Mouse (Mus musculus) erythroblast, embryonic 14.5 days (primary cell): ENCODE measurements around the gene Rnft2. TPM values are rescaled to one million over a fixed set of nuclear protein-coding genes. Genes with fewer than 3 reads are reported as not detected.

Experiments
- H3K27me3 ChIP-seq: 2 replicates; pipeline ENCODE4 v1.6.1; 2012; ENCODE audit warnings: inconsistent platforms; ENCODE audit not compliant: control insufficient read depth
- H3K36me3 ChIP-seq: 2 replicates; pipeline ENCODE4 v1.6.1; 2012; ENCODE audit warnings: mild to moderate bottlenecking, inconsistent platforms; ENCODE audit not compliant: control insufficient read depth
- H3K4me1 ChIP-seq: 2 replicates; pipeline ENCODE4 v1.6.1; 2012; ENCODE audit warnings: inconsistent platforms; ENCODE audit not compliant: control insufficient read depth
- H3K4me3 ChIP-seq: replicated peaks from 2 replicates; pipeline ENCODE3; 2012; ENCODE audit warnings: moderate library complexity, mild to moderate bottlenecking, inconsistent platforms
- H3K9me3 ChIP-seq: 2 replicates; pipeline ENCODE4 v1.6.1; 2012; ENCODE audit warnings: low read length, inconsistent platforms, mixed read lengths; ENCODE audit not compliant: control insufficient read depth
- GATA1 ChIP-seq: IDR thresholded peaks from 2 replicates; pipeline ENCODE4 v1.6.1; 2012; ENCODE audit warnings: low read length, inconsistent platforms, mixed read lengths
- TAL1 ChIP-seq: IDR thresholded peaks from 3 replicates; pipeline ENCODE4 v1.6.1; 2012; ENCODE audit warnings: low read length, inconsistent platforms, mixed read lengths
- polyA plus RNA-seq: library from polyadenylated mRNA; stranded (reverse); fragments of >175 nt; gene quantifications from 2 replicates; pipeline ENCODE4 v1.2.3, GENCODE M21; 2012

Gene Rnft2
- polyA plus RNA-seq, 1 experiment: not detected

GRCm38 (mm10) chr5:118169222-118170221 is 75.4 kb downstream of the Rnft2 start:
- Histone ChIP-seq H3K9me3 (peaks cover 5% of the 10 kb centered on the region; the same call in 1 of the 2 replicates), H3K36me3 (no peaks in the 10 kb centered on the region), H3K4me1 (no peaks in the 10 kb centered on the region), H3K4me3 (no peak overlapping the region), H3K27me3 (peaks cover 88% of the 10 kb centered on the region)
- TF ChIP-seq TAL1 (no peak), GATA1 (no peak)

- peaks cover 5% of the 10 kb centered on the region; the same call in 1 of the 2 replicates for H3K9me3 ChIP-seq
- no peaks in the 10 kb centered on the region for H3K36me3 ChIP-seq
- peaks cover 84% of the 10 kb centered on the region for H3K27me3 ChIP-seq
- TF ChIP-seq GATA1: no peak
- TF ChIP-seq TAL1: no peak
- no peaks in the 10 kb centered on the region for H3K4me1 ChIP-seq
- H3K4me3 ChIP-seq: no peak overlapping the region
Observed at GRCm38 (mm10) chr5:118167561-118167995, 77.3 kb downstream of the Rnft2 start.

- peaks cover 84% of the 10 kb centered on the region for H3K27me3 ChIP-seq
- no peaks in the 10 kb centered on the region for H3K36me3 ChIP-seq
- peaks cover 2% of the 10 kb centered on the region; the same call in 1 of the 2 replicates for H3K9me3 ChIP-seq
- TF ChIP-seq GATA1: no peak
- no peak for TF ChIP-seq TAL1
- no peak overlapping the region for H3K4me3 ChIP-seq
- H3K4me1 ChIP-seq: no peaks in the 10 kb centered on the region
Observed at GRCm38 (mm10) chr5:118165462-118165861, 79.5 kb downstream of the Rnft2 start.

GRCm38 (mm10) chr5:118164581-118164980 is 80.3 kb downstream of the Rnft2 start, which contains the start of gene Hrk:
TSS of gene Hrk (plus strand) at chr5:118164648.
- Histone ChIP-seq H3K4me3 (no peak within 1 kb of the TSS), H3K36me3 (no peaks in the 10 kb centered on the region), H3K4me1 (no peaks in the 10 kb centered on the region), H3K9me3 (peaks cover 2% of the 10 kb centered on the region; the same call in 1 of the 2 replicates), H3K27me3 (peaks cover 77% of the 10 kb centered on the region)
- no peak for TF ChIP-seq GATA1
- TF ChIP-seq TAL1: no peak

GRCm38 (mm10) chr5:118160691-118161090 is 84.2 kb downstream of the Rnft2 start:
- no peaks in the 10 kb centered on the region for H3K9me3 ChIP-seq
- peaks cover 44% of the 10 kb centered on the region for H3K27me3 ChIP-seq
- H3K4me3 ChIP-seq: no peak overlapping the region
- H3K4me1 ChIP-seq: peaks cover 10% of the 10 kb centered on the region
- TF ChIP-seq GATA1 (no peak), TAL1 (no peak)
- H3K36me3 ChIP-seq: no peaks in the 10 kb centered on the region

- no peak for TF ChIP-seq GATA1
Observed at GRCm38 (mm10) chr5:118156976-118157375, 87.9 kb downstream of the Rnft2 start.

GRCm38 (mm10) chr5:118155565-118155947 is 89.4 kb downstream of the Rnft2 start:
- Histone ChIP-seq H3K27me3 (peaks cover 3% of the 10 kb centered on the region), H3K4me3 (peak overlapping the region; percentile 93), H3K36me3 (peaks cover 21% of the 10 kb centered on the region), H3K9me3 (no peaks in the 10 kb centered on the region), H3K4me1 (peaks cover 32% of the 10 kb centered on the region)
- TF ChIP-seq TAL1: no peak
- no peak for TF ChIP-seq GATA1

More at GRCm38 (mm10) chr5:118156976-118157375, 87.9 kb downstream of the Rnft2 start:
- Histone ChIP-seq H3K36me3 (peaks cover 13% of the 10 kb centered on the region), H3K4me1 (peaks cover 32% of the 10 kb centered on the region), H3K4me3 (no peak overlapping the region), H3K9me3 (no peaks in the 10 kb centered on the region), H3K27me3 (peaks cover 17% of the 10 kb centered on the region)

- H3K4me1 ChIP-seq: peaks cover 32% of the 10 kb centered on the region
- H3K9me3 ChIP-seq: no peaks in the 10 kb centered on the region
- H3K4me3 ChIP-seq: peak within 1 kb of the TSS; percentile 93
- H3K27me3 ChIP-seq: no peaks in the 10 kb centered on the region
- TF ChIP-seq TAL1 (no peak), GATA1 (no peak)
- peaks cover 26% of the 10 kb centered on the region for H3K36me3 ChIP-seq
Observed at GRCm38 (mm10) chr5:118154839-118155564, 89.9 kb downstream of the Rnft2 start, which contains the start of gene Fbxw8. TSS of gene Fbxw8 (minus strand) at chr5:118155464.
